ENCODE assay signal across 9 mouse cellular contexts in genomic region chr5:120815949-120816348, GRCm38 (mm10). TPM values are rescaled to one million over a fixed set of nuclear protein-coding genes. Genes with fewer than 3 reads are reported as not detected.
DNase-seq lines count a peak whose midpoint lies in the region; ATAC-seq lines count a peak whose summit lies in the region.
"Had no signal": no experiment of that assay in that cellular context is flagged by ENCODE, and none has a peak within 500 bp of the region (broad histone marks: within the 10 kb centered on the region; RNA-seq: fewer than 3 reads in every experiment).

No protein-coding gene starts in this region.

- no peaks in the 10 kb centered on the region for H3K9me3 ChIP-seq in forebrain, embryonic 11.5 days (ENCODE audit: control insufficient read depth, low read length)
- H3K9me3 ChIP-seq in forebrain, embryonic 12.5 days: peaks cover 19% of the 10 kb centered on the region; the same call in 1 of the 2 replicates
- H3K9me3 ChIP-seq in limb, embryonic 11.5 days (ENCODE audit: control insufficient read depth, low read length): no peaks in the 10 kb centered on the region
- H3K9me3 ChIP-seq in forebrain, embryonic 16.5 days (ENCODE audit: control insufficient read depth, low read length): peaks cover 11% of the 10 kb centered on the region

- no peaks in the 10 kb centered on the region for H3K27me3 ChIP-seq in forebrain, embryonic 11.5 days (ENCODE audit: control insufficient read depth, insufficient read depth, low read length)
- H3K27me3 ChIP-seq in forebrain, embryonic 12.5 days: no peaks in the 10 kb centered on the region
- no peaks in the 10 kb centered on the region for H3K27me3 ChIP-seq in limb, embryonic 11.5 days (ENCODE audit: control insufficient read depth, insufficient read depth, low read length)
- no peaks in the 10 kb centered on the region for H3K27me3 ChIP-seq in forebrain, embryonic 16.5 days (replicated peaks; ENCODE audit: control insufficient read depth, insufficient read depth, low read length)
- H3K27me3 ChIP-seq: neural tube, embryonic 13.5 days had no signal

- peak; percentile 60 for DNase-seq in forebrain, embryonic 11.5 days (ENCODE audit: low spot score)
- peak; percentile 56 for DNase-seq in 3T3-L1 (ENCODE audit: low read depth, low spot score)
- DNase-seq in ZHBTc4 (ENCODE audit: low read depth, low spot score): peak; percentile 74
- DNase-seq in limb, embryonic 11.5 days (ENCODE audit: low spot score): peak; percentile 46
- DNase-seq in spleen, postnatal 4 days (ENCODE audit: low spot score in 2 of 2): peak; percentile 48 to 81
- DNase-seq in ovary, adult 18-20 months (ENCODE audit: low spot score): no peak

- no peak overlapping the region for H3K4me2 ChIP-seq in forebrain, embryonic 11.5 days (ENCODE audit: low read depth, low read length, severe bottlenecking)
- H3K4me2 ChIP-seq in forebrain, embryonic 12.5 days: no peak overlapping the region
- no peak overlapping the region for H3K4me2 ChIP-seq in limb, embryonic 11.5 days (ENCODE audit: low read depth, severe bottlenecking)
- no peak overlapping the region for H3K4me2 ChIP-seq in forebrain, embryonic 16.5 days (ENCODE audit: low read length)
- H3K4me2 ChIP-seq: neural tube, embryonic 13.5 days had no signal

- H3K27ac ChIP-seq in forebrain, embryonic 11.5 days (ENCODE audit: low read depth, low read length): no peak overlapping the region
- no peak overlapping the region for H3K27ac ChIP-seq in forebrain, embryonic 12.5 days
- no peak overlapping the region for H3K27ac ChIP-seq in limb, embryonic 11.5 days (replicated peaks; ENCODE audit: low read depth, low read length)
- H3K27ac ChIP-seq in forebrain, embryonic 16.5 days (ENCODE audit: low read length): no peak overlapping the region
- H3K27ac ChIP-seq: neural tube, embryonic 13.5 days had no signal

- no peaks in the 10 kb centered on the region for H3K36me3 ChIP-seq in forebrain, embryonic 11.5 days (ENCODE audit: control insufficient read depth, insufficient read depth, low read length)
- no peaks in the 10 kb centered on the region for H3K36me3 ChIP-seq in forebrain, embryonic 12.5 days (replicated peaks)
- no peaks in the 10 kb centered on the region for H3K36me3 ChIP-seq in limb, embryonic 11.5 days (ENCODE audit: control insufficient read depth, insufficient read depth, low read length)
- no peaks in the 10 kb centered on the region for H3K36me3 ChIP-seq in forebrain, embryonic 16.5 days (ENCODE audit: control insufficient read depth, insufficient read depth)
- H3K36me3 ChIP-seq: neural tube, embryonic 13.5 days had no signal

- no peak overlapping the region for H3K4me3 ChIP-seq in forebrain, embryonic 11.5 days (ENCODE audit: low read depth, low read length)
- H3K4me3 ChIP-seq in forebrain, embryonic 12.5 days (replicated peaks): no peak overlapping the region
- no peak overlapping the region for H3K4me3 ChIP-seq in limb, embryonic 11.5 days (ENCODE audit: low read depth, low read length)
- no peak overlapping the region for H3K4me3 ChIP-seq in forebrain, embryonic 16.5 days (replicated peaks; ENCODE audit: low read length)
- H3K4me3 ChIP-seq: neural tube, embryonic 13.5 days had no signal

- WGBS in forebrain, embryonic 11.5 days: 55% methylated on average over 3 of the region's 3 CpGs
- WGBS in forebrain, embryonic 12.5 days: 68% methylated on average over 3 of the region's 3 CpGs
- whole genome bisulfite sequencing in limb, embryonic 11.5 days: 61% methylated on average over 3 of the region's 3 CpGs
- 54% methylated on average over 3 of the region's 3 CpGs for WGBS in forebrain, embryonic 16.5 days

- ATAC-seq in forebrain, embryonic 11.5 days (replicated peaks; ENCODE audit: low FRiP score): no peak
- no peak for ATAC-seq in forebrain, embryonic 12.5 days (ENCODE audit: low FRiP score)
- ATAC-seq in limb, embryonic 11.5 days (ENCODE audit: insufficient number of reproducible peaks, low FRiP score, low TSS enrichment, low read depth): no peak
- no peak for ATAC-seq in forebrain, embryonic 16.5 days

- H3K4me1 ChIP-seq in forebrain, embryonic 11.5 days (replicated peaks; ENCODE audit: control insufficient read depth, insufficient read depth, low read length): peaks cover 3% of the 10 kb centered on the region
- peaks cover 13% of the 10 kb centered on the region for H3K4me1 ChIP-seq in forebrain, embryonic 12.5 days
- 0 out of 2 replicates have a peak, but pooled peaks cover 3% of the 10 kb centered on the region for H3K4me1 ChIP-seq in limb, embryonic 11.5 days (ENCODE audit: control insufficient read depth, insufficient read depth, low read length)
- H3K4me1 ChIP-seq in forebrain, embryonic 16.5 days (replicated peaks; ENCODE audit: control insufficient read depth, insufficient read depth, low read length): peaks cover 4% of the 10 kb centered on the region; the same call in 1 of the 2 replicates

- no peak overlapping the region for H3K9ac ChIP-seq in forebrain, embryonic 11.5 days (ENCODE audit: low read length)
- no peak overlapping the region for H3K9ac ChIP-seq in forebrain, embryonic 12.5 days
- no peak overlapping the region for H3K9ac ChIP-seq in limb, embryonic 11.5 days (ENCODE audit: low read length)
- no peak overlapping the region for H3K9ac ChIP-seq in forebrain, embryonic 16.5 days (replicated peaks; ENCODE audit: low read depth, low read length)
- H3K9ac ChIP-seq: neural tube, embryonic 13.5 days had no signal

RNA-seq across cellular contexts. Expression of gene Oas1c, which starts 3.6 kb away (rescaled TPM):
- 0.36 TPM in 1 of 2 replicates, not detected in the other for polyA plus RNA-seq in forebrain, embryonic 11.5 days (2014; fragmentation: Nextera tagmentation; extraction: Ambion mirVana)
- polyA plus RNA-seq in forebrain, embryonic 12.5 days (2016; fragmentation: Nextera tagmentation; extraction: Ambion mirVana): 0.49 and 0.51 TPM in 2 replicates
- 0.28 and 0.41 TPM in 2 replicates for polyA plus RNA-seq in limb, embryonic 11.5 days (2014; fragmentation: Nextera tagmentation; extraction: Ambion mirVana)
- polyA plus RNA-seq in forebrain, embryonic 16.5 days (2015; fragmentation: Nextera tagmentation; extraction: Ambion mirVana): 0.32 and 0.34 TPM in 2 replicates

RNA-seq across cellular contexts. Expression of gene Oas1e, which starts 20.6 kb away (rescaled TPM):
- not detected in 2 replicates for polyA plus RNA-seq in forebrain, embryonic 11.5 days (2014; fragmentation: Nextera tagmentation; extraction: Ambion mirVana)
- polyA plus RNA-seq in forebrain, embryonic 12.5 days (2016; fragmentation: Nextera tagmentation; extraction: Ambion mirVana): 0.10 TPM in 1 of 2 replicates, not detected in the other
- polyA plus RNA-seq in limb, embryonic 11.5 days (2014; fragmentation: Nextera tagmentation; extraction: Ambion mirVana): not detected in 2 replicates
- not detected in 2 replicates for polyA plus RNA-seq in forebrain, embryonic 16.5 days (2015; fragmentation: Nextera tagmentation; extraction: Ambion mirVana)

RNA-seq across cellular contexts. Expression of gene Oas1f, which starts 31.2 kb away (rescaled TPM):
- not detected in 2 replicates for polyA plus RNA-seq in forebrain, embryonic 11.5 days (2014; fragmentation: Nextera tagmentation; extraction: Ambion mirVana)
- not detected in 2 replicates for polyA plus RNA-seq in forebrain, embryonic 12.5 days (2016; fragmentation: Nextera tagmentation; extraction: Ambion mirVana)
- polyA plus RNA-seq in limb, embryonic 11.5 days (2014; fragmentation: Nextera tagmentation; extraction: Ambion mirVana): not detected in 2 replicates
- polyA plus RNA-seq in forebrain, embryonic 16.5 days (2015; fragmentation: Nextera tagmentation; extraction: Ambion mirVana): not detected in 2 replicates
- polyA plus RNA-seq: neural tube, embryonic 13.5 days had no signal

RNA-seq across cellular contexts. Expression of gene Oas3, which starts 38.5 kb away (rescaled TPM):
- polyA plus RNA-seq in forebrain, embryonic 11.5 days (2014; fragmentation: Nextera tagmentation; extraction: Ambion mirVana): 0.12 and 0.27 TPM in 2 replicates
- polyA plus RNA-seq in forebrain, embryonic 12.5 days (2016; fragmentation: Nextera tagmentation; extraction: Ambion mirVana): 0.09 and 0.12 TPM in 2 replicates
- polyA plus RNA-seq in limb, embryonic 11.5 days (2014; fragmentation: Nextera tagmentation; extraction: Ambion mirVana): 0.03 TPM in 1 of 2 replicates, not detected in the other
- 0.15 and 0.25 TPM in 2 replicates for polyA plus RNA-seq in forebrain, embryonic 16.5 days (2015; fragmentation: Nextera tagmentation; extraction: Ambion mirVana)

RNA-seq across cellular contexts. Expression of gene Oas1h, which starts 45.3 kb away (rescaled TPM):
- not detected in 2 replicates for polyA plus RNA-seq in forebrain, embryonic 11.5 days (2014; fragmentation: Nextera tagmentation; extraction: Ambion mirVana)
- polyA plus RNA-seq in forebrain, embryonic 12.5 days (2016; fragmentation: Nextera tagmentation; extraction: Ambion mirVana): not detected in 2 replicates
- not detected in 2 replicates for polyA plus RNA-seq in limb, embryonic 11.5 days (2014; fragmentation: Nextera tagmentation; extraction: Ambion mirVana)
- polyA plus RNA-seq in forebrain, embryonic 16.5 days (2015; fragmentation: Nextera tagmentation; extraction: Ambion mirVana): not detected in 2 replicates
- polyA plus RNA-seq: neural tube, embryonic 13.5 days had no signal
